Mouse (Mus musculus) midbrain, embryonic 16.5 days (tissue): ENCODE results near the gene Vmn2r26. TPM values are rescaled to one million over a fixed set of nuclear protein-coding genes. Genes with fewer than 3 reads are reported as not detected.
"Not testable (repeated sequence)": the region's sequence is repeated elsewhere in the genome, so short reads cannot be mapped to it uniquely, and the experiment has no call there.

Source experiments
- ATAC-seq: fragments of 200-750 bp; cut with Nextera tagmentation; 2 replicates; pipeline ENCODE4 v1.8.0; 2017; ENCODE audit warnings: moderate TSS enrichment
- H3K27ac ChIP-seq: fragments of 300-500 bp; sonication (generic); 2 replicates; pipeline ENCODE4 v1.5.1; 2014; ENCODE audit warnings: mild to moderate bottlenecking, low read length, mixed read lengths
- H3K27me3 ChIP-seq: fragments of 300-500 bp; sonication (generic); 2 replicates; pipeline ENCODE4 v1.6.1; 2014; ENCODE audit warnings: low read depth, low read length, mixed read lengths; ENCODE audit not compliant: control insufficient read depth, insufficient read depth
- H3K36me3 ChIP-seq: fragments of 300-500 bp; sonication (generic); 2 replicates; pipeline ENCODE4 v1.6.1; 2014; ENCODE audit warnings: mild to moderate bottlenecking, low read length, moderate library complexity, mixed read lengths; ENCODE audit not compliant: control insufficient read depth, insufficient read depth
- H3K4me1 ChIP-seq: fragments of 300-500 bp; sonication (generic); 2 replicates; pipeline ENCODE4 v1.6.1; 2014; ENCODE audit warnings: mild to moderate bottlenecking, low read length, mixed read lengths; ENCODE audit not compliant: control insufficient read depth, insufficient read depth
- H3K4me2 ChIP-seq: fragments of 300-500 bp; sonication (generic); 2 replicates; pipeline ENCODE4 v1.6.1; 2014; ENCODE audit warnings: mild to moderate bottlenecking, low read length, mixed read lengths
- H3K4me3 ChIP-seq: fragments of 300-500 bp; sonication (generic); 2 replicates; pipeline ENCODE4 v1.5.1; 2014; ENCODE audit warnings: low read depth, mild to moderate bottlenecking, low read length, moderate library complexity, mixed read lengths
- H3K9ac ChIP-seq: fragments of 300-500 bp; sonication (generic); 2 replicates; pipeline ENCODE4 v1.6.1; 2014; ENCODE audit warnings: low read depth, low read length, mixed read lengths
- H3K9me3 ChIP-seq: fragments of 300-500 bp; sonication (generic); replicated peaks from 2 replicates; pipeline ENCODE4 v1.6.1; 2014; ENCODE audit warnings: mild to moderate bottlenecking, low read length, mixed read lengths; ENCODE audit not compliant: control insufficient read depth, poor library complexity, severe bottlenecking
- WGBS: fragments of 180-500 bp; shearing (Covaris S2); extraction: QIAGEN DNeasy Blood & Tissue Kit; methylation state at CpG from one replicate; pipeline ENCODE4 v1.1.7; 2014; 5-methylcytosine and 5-hydroxymethylcytosine counted together
- polyA plus RNA-seq: library from polyadenylated mRNA; unstranded; fragments of >200 nt; fragmentation: Nextera tagmentation; extraction: Ambion mirVana; gene quantifications from 2 replicates; pipeline ENCODE4 v1.2.1, GENCODE M21; 2015

Gene Vmn2r26
- polyA plus RNA-seq, result not detected in 2 replicates

DNA sequence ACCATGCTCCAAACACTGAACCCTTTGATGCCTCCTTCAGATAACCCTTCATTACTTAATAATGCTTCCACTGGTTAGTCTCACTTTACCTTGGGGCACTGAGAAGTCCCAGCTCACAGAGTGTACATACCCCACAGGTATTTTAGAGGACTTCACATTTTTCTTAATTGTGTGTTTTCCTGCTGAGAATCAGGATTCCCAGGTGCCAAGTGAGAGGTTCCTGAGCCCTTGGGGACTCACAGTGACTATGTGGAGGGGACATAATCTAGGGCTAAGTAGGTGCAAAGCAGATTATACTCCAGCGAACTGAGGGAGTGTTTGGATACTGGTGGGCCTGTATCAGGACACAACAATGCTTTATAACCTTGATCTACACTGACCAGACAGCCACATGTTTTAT lies at the start of gene Vmn2r26:
Vmn2r26 (plus strand) TSS at position 301 of the 400 bp plus-strand sequence.
- 66% methylated on average over 1 of the region's 1 CpGs for WGBS
- H3K9me3 ChIP-seq, H3K36me3 ChIP-seq, H3K4me3 ChIP-seq, H3K4me1 ChIP-seq, H3K9ac ChIP-seq, ATAC-seq, H3K27ac ChIP-seq, H3K4me2 ChIP-seq, H3K27me3 ChIP-seq: not testable (repeated sequence)

- Histone ChIP-seq H3K4me2 (no peak overlapping the region), H3K9me3 (no peaks in the 10 kb centered on the region), H3K36me3 (no peaks in the 10 kb centered on the region), H3K27me3 (no peaks in the 10 kb centered on the region), H3K9ac (no peak overlapping the region), H3K4me1 (no peaks in the 10 kb centered on the region), H3K27ac (no peak overlapping the region), H3K4me3 (no peak overlapping the region)
- no peak for ATAC-seq
- WGBS, result 50% methylated on average over 1 of the region's 1 CpGs
Observed at GRCm38 (mm10) chr6:124020841-124021240, 3.5 kb upstream of the Vmn2r26 start.

GRCm38 (mm10) chr6:124048388-124048787 lies 24.0 kb downstream of the Vmn2r26 start:
- no peaks in the 10 kb centered on the region for H3K27me3 ChIP-seq
- no peak overlapping the region for H3K4me2 ChIP-seq
- ATAC-seq, result no peak
- H3K4me3 ChIP-seq, result no peak overlapping the region
- H3K4me1 ChIP-seq, result no peaks in the 10 kb centered on the region
- H3K9ac ChIP-seq, result no peak overlapping the region
- no peak overlapping the region for H3K27ac ChIP-seq
- H3K36me3 ChIP-seq, result no peaks in the 10 kb centered on the region
- no peaks in the 10 kb centered on the region for H3K9me3 ChIP-seq

- not testable (repeated sequence) for H3K4me2 ChIP-seq, H3K9ac ChIP-seq, H3K4me1 ChIP-seq, H3K36me3 ChIP-seq, ATAC-seq, H3K27me3 ChIP-seq, H3K4me3 ChIP-seq, H3K9me3 ChIP-seq, H3K27ac ChIP-seq
Observed at GRCm38 (mm10) chr6:124053611-124054010, 29.2 kb downstream of the Vmn2r26 start.

DNA sequence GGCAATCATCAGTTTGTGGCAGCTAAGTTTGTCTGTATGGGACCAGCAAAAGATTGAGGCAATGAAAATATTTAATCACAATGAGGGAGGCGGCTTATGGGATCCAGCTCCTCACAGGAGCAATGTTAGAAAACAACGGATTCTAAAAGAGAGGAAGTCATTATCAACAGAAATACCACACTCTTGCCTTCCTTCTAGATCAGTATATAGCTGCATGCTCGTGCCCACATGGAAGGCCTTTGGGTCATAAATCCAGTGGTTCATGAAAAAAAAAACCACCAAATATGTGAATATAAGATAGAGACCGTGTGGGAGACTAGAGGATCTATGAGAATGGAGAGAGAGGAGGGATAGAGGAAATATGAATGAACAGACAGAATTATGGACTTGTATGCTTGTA lies 78.0 kb downstream of the Vmn2r26 start:
- H3K9me3 ChIP-seq, result no peaks in the 10 kb centered on the region
- WGBS, result 81% methylated on average over 4 of the region's 4 CpGs
- no peaks in the 10 kb centered on the region for H3K4me1 ChIP-seq
- H3K36me3 ChIP-seq, result no peaks in the 10 kb centered on the region
- no peak overlapping the region for H3K27ac ChIP-seq
- no peak overlapping the region for H3K9ac ChIP-seq
- no peaks in the 10 kb centered on the region for H3K27me3 ChIP-seq
- ATAC-seq, result no peak
- H3K4me3 ChIP-seq, result no peak overlapping the region
- no peak overlapping the region for H3K4me2 ChIP-seq

Other genes starting within 250 kb of the Vmn2r26 start
- not detected in 2 replicates for gene Vmn2r24, start 245.7 kb upstream of the Vmn2r26 start, polyA plus RNA-seq
- not detected in 2 replicates for gene Vmn2r25, start 171.1 kb upstream of the Vmn2r26 start, polyA plus RNA-seq
- not detected in 2 replicates for gene Vmn2r27, start 207.3 kb downstream of the Vmn2r26 start, polyA plus RNA-seq